10 mouse cellular contexts compared by ENCODE assay signal in genomic region chr8:122697586-122697985, GRCm38 (mm10). TPM values are rescaled to one million over a fixed set of nuclear protein-coding genes. Genes with fewer than 3 reads are reported as not detected.
DNase-seq lines count a peak whose midpoint lies in the region; ATAC-seq and TF ChIP-seq lines count a peak whose summit lies in the region.
"Had no signal": no experiment of that assay in that cellular context is flagged by ENCODE, and none has a peak within 500 bp of the region (broad histone marks: within the 10 kb centered on the region; RNA-seq: fewer than 3 reads in every experiment).

No protein-coding gene starts in this region.

- WGBS in kidney, embryonic 15.5 days, result 58% methylated on average over 6 of the region's 6 CpGs
- 53% methylated on average over 6 of the region's 6 CpGs for WGBS in kidney, embryonic 14.5 days
- WGBS in liver, embryonic 11.5 days, result 36% methylated on average over 6 of the region's 6 CpGs

- H3K27ac ChIP-seq in kidney, embryonic 15.5 days, result no peak overlapping the region
- no peak overlapping the region for H3K27ac ChIP-seq in kidney, embryonic 14.5 days (ENCODE audit: low read depth, low read length)
- no peak overlapping the region for H3K27ac ChIP-seq in ES-E14 (ENCODE audit: insufficient read depth, low read depth, low read length, poor library complexity, severe bottlenecking)
- H3K27ac ChIP-seq in liver, embryonic 11.5 days (ENCODE audit: low read depth, low read length), result peak overlapping the region; percentile 83; the same call in 1 of the 2 replicates
- H3K27ac ChIP-seq: left cerebral cortex, adult 2 months; macrophage had no signal

- H3K4me2 ChIP-seq in kidney, embryonic 15.5 days, result peak overlapping the region; percentile 41
- H3K4me2 ChIP-seq in kidney, embryonic 14.5 days (replicated peaks; ENCODE audit: low read depth, low read length), result no peak overlapping the region
- peak overlapping the region; percentile 95 for H3K4me2 ChIP-seq in liver, embryonic 11.5 days

- peaks cover 16% of the 10 kb centered on the region for H3K4me1 ChIP-seq in kidney, embryonic 15.5 days
- H3K4me1 ChIP-seq in kidney, embryonic 14.5 days (ENCODE audit: control insufficient read depth, insufficient read depth, low read length), result no peaks in the 10 kb centered on the region
- peaks cover 0 to 8% of the 10 kb centered on the region in 2 experiments; a peak in 1 of 4 replicates for H3K4me1 ChIP-seq in ES-E14 (ENCODE audit: control insufficient read depth in 2 of 2, insufficient read depth in 2 of 2, low read length in 2 of 2, poor library complexity in 1 of 2)
- H3K4me1 ChIP-seq in liver, embryonic 11.5 days (replicated peaks; ENCODE audit: control insufficient read depth, insufficient read depth, low read length), result peaks cover 83% of the 10 kb centered on the region

- H3K9ac ChIP-seq in kidney, embryonic 15.5 days, result no peak overlapping the region
- no peak overlapping the region for H3K9ac ChIP-seq in kidney, embryonic 14.5 days (ENCODE audit: low read depth, low read length)
- H3K9ac ChIP-seq in ES-E14 (ENCODE audit: insufficient read depth, low read depth, low read length, poor library complexity, severe bottlenecking), result 0 out of 2 replicates have a peak overlapping the region, but pooled peaks have one; percentile 2
- H3K9ac ChIP-seq in liver, embryonic 11.5 days (ENCODE audit: low read depth, low read length), result peak overlapping the region; percentile 83

- no peaks in the 10 kb centered on the region for H3K27me3 ChIP-seq in kidney, embryonic 15.5 days
- H3K27me3 ChIP-seq in kidney, embryonic 14.5 days (ENCODE audit: control insufficient read depth, insufficient read depth, low read length), result no peaks in the 10 kb centered on the region
- H3K27me3 ChIP-seq in liver, embryonic 11.5 days (replicated peaks; ENCODE audit: control insufficient read depth, insufficient read depth, low read length), result no peaks in the 10 kb centered on the region; the same call in none of the 2 replicates

- in situ Hi-C loops in ES-E14 (cut with MboI; ENCODE audit: low sequenced_read_pairs in 2 of 2, unreplicated experiment in 2 of 2), result no loop called here

- DNase-seq in A20 (ENCODE audit: low read depth, low spot score) (peak; percentile 57), ES-E14 (ENCODE audit: low read depth, low spot score) (no peak)
- no peak for DNase-seq in liver, embryonic 11.5 days (ENCODE audit: low spot score)
- no peak for DNase-seq in cerebellum, postnatal 14 days
- DNase-seq: gastrocnemius, postnatal 14 days had no signal

- ATAC-seq in kidney, embryonic 15.5 days (replicated peaks; ENCODE audit: low FRiP score), result no peak
- no peak for ATAC-seq in kidney, embryonic 14.5 days (ENCODE audit: low FRiP score, low TSS enrichment)
- ATAC-seq in liver, embryonic 11.5 days (replicated peaks; ENCODE audit: low FRiP score), result no peak
- no peak for ATAC-seq in activated CD4-positive, CD25-positive, alpha-beta regulatory T cell, adult 4 months

- no peaks in the 10 kb centered on the region for H3K36me3 ChIP-seq in kidney, embryonic 15.5 days
- H3K36me3 ChIP-seq in kidney, embryonic 14.5 days (ENCODE audit: control insufficient read depth, insufficient read depth, low read length), result no peaks in the 10 kb centered on the region
- H3K36me3 ChIP-seq in ES-E14 (ENCODE audit: control insufficient read depth, insufficient read depth, low read length, poor library complexity, severe bottlenecking), result no peaks in the 10 kb centered on the region
- H3K36me3 ChIP-seq in liver, embryonic 11.5 days (ENCODE audit: control insufficient read depth, insufficient read depth, low read length), result peaks cover 5% of the 10 kb centered on the region

- H3K4me3 ChIP-seq in kidney, embryonic 15.5 days (replicated peaks), result peak overlapping the region; percentile 21
- H3K4me3 ChIP-seq in kidney, embryonic 14.5 days (ENCODE audit: low read length), result no peak overlapping the region
- H3K4me3 ChIP-seq in ES-E14 (ENCODE audit: insufficient read depth in 1 of 2, low read depth in 1 of 2, low read length in 2 of 2, poor library complexity in 1 of 2, severe bottlenecking in 1 of 2), result peak overlapping the region in 1 of 2 experiments; percentile 13; a peak in 2 of 4 replicates
- peak overlapping the region; percentile 76 for H3K4me3 ChIP-seq in liver, embryonic 11.5 days (ENCODE audit: low read depth, low read length)
- H3K4me3 ChIP-seq: left cerebral cortex, adult 2 months had no signal

- H3K9me3 ChIP-seq in kidney, embryonic 15.5 days (replicated peaks), result no peaks in the 10 kb centered on the region
- H3K9me3 ChIP-seq in kidney, embryonic 14.5 days (ENCODE audit: control insufficient read depth, low read length), result no peaks in the 10 kb centered on the region
- no peaks in the 10 kb centered on the region for H3K9me3 ChIP-seq in ES-E14 (ENCODE audit: control insufficient read depth, insufficient read depth, low read depth, low read length)
- H3K9me3 ChIP-seq in liver, embryonic 11.5 days (ENCODE audit: control insufficient read depth, low read length), result no peaks in the 10 kb centered on the region

TF ChIP-seq in ES-E14, 5 proteins besides CTCF, POLR2A, EP300 and RAD21:
- TF ChIP-seq ZNF384 (IDR thresholded peaks at IDR 0.05; ENCODE audit: low read depth, low read length), result no peak
- TF ChIP-seq ZC3H11A (IDR thresholded peaks at IDR 0.05; ENCODE audit: borderline replicate concordance, low read depth, low read length), result no peak
- TF ChIP-seq CHD2 (IDR thresholded peaks at IDR 0.05; ENCODE audit: low read depth, low read length), result no peak
- TF ChIP-seq MAFK (IDR thresholded peaks at IDR 0.05; ENCODE audit: insufficient read depth, low read depth, low read length), result no peak
- no peak for TF ChIP-seq HCFC1 (IDR thresholded peaks at IDR 0.05; ENCODE audit: borderline replicate concordance, insufficient read depth, low read length)

RNA-seq across cellular contexts. Expression of gene Cbfa2t3, which starts 1.3 kb away (rescaled TPM):
- polyA plus RNA-seq in kidney, embryonic 15.5 days (2015; fragmentation: Nextera tagmentation; extraction: Ambion mirVana), result 3.5 and 3.6 TPM in 2 replicates
- polyA plus RNA-seq in kidney, embryonic 14.5 days (2014; fragmentation: Nextera tagmentation; extraction: Ambion mirVana), result 3.6 and 3.7 TPM in 2 replicates
- 0.26 and 0.36 TPM in 2 replicates for total RNA-seq in ES-E14 (2012; rRNA removed)
- 13.8 and 14.4 TPM in 2 replicates for polyA plus RNA-seq in liver, embryonic 11.5 days (2014; fragmentation: Nextera tagmentation; extraction: Ambion mirVana)
- polyA plus RNA-seq in activated CD4-positive, CD25-positive, alpha-beta regulatory T cell, adult 4 months (2017; shearing (Covaris generic)), result under 1 TPM; 0.08 to 0.28 TPM

Comparison
In these comparisons a context has a peak if more than half of its experiments do, and no peak if none do; other contexts are left out.
1. H3K9ac ChIP-seq: peak in ES-E14 (single experiment) and liver, embryonic 11.5 days (single experiment); none in kidney, embryonic 15.5 days (single experiment) and kidney, embryonic 14.5 days (single experiment).